Mouse (Mus musculus): Measurements from ENCODE around the gene Tfip11. TPM values are rescaled to one million over a fixed set of nuclear protein-coding genes. Genes with fewer than 3 reads are reported as not detected.

Gene Tfip11
- polyA plus RNA-seq, 1 experiment from 2014 or later = 37.2 TPM

DNA sequence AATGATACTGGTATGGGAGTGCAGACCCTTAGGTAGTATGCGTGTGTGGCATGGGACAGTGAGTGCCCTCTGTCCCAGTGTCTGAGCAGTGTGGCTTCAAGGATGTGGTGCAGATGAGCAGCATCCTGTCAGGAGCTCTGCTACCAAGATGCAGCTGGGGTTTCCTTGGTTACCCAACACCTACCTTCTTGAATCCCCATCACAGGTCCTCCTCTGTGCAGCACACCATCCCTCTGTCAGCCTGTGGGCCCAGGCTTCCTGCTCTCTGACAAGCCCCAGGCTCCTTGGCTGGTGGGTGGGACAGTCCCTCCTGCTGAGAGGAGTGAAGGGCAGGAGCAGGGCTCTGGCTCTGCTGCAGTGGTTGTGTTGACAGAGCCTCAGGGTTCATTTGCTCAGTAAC is 51.2 kb downstream of the Tfip11 start:
- Histone ChIP-seq H3K36me3 (ENCODE audit: control insufficient read depth, insufficient read depth, low read length) (peaks cover 15% of the 10 kb centered on the region; the same call in 1 of the 2 replicates), H3K9ac (ENCODE audit: low read depth, low read length) (no peak overlapping the region), H3K27me3 (ENCODE audit: control insufficient read depth, insufficient read depth, low read depth, low read length) (no peaks in the 10 kb centered on the region), H3K4me1 (ENCODE audit: control insufficient read depth, insufficient read depth, low read length) (peaks cover 19% of the 10 kb centered on the region), H3K4me2 (ENCODE audit: low read length) (no peak overlapping the region), H3K27ac (ENCODE audit: low read length) (no peak overlapping the region), H3K4me3 (ENCODE audit: low read depth, low read length) (no peak overlapping the region), H3K9me3 (replicated peaks; ENCODE audit: control insufficient read depth, low read length, poor library complexity, severe bottlenecking) (no peaks in the 10 kb centered on the region)
- 96% methylated on average over 1 of the region's 1 CpGs for WGBS
- ATAC-seq = no peak

DNA sequence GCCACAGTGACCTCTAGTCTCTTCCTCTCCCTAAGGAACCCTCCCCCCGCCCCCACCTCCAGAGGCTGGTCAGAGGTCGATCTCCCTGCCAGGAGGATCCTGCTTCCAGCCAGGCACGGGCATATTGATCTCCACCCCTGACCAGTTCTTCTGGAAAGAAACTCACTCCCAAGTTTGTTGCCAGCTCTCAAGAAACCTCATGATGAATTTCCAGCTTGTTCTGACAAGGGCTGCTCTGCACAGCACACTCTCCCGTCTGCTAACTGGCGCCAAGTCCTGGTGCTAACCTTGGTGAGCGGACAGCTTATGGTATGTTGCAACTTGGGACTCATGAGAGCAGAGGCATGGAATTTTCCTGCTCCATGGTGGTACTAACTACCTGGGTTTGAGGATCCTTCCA is 52.6 kb downstream of the Tfip11 start:
- no peak overlapping the region for H3K4me3 ChIP-seq (ENCODE audit: low read depth, low read length)
- peaks cover 15% of the 10 kb centered on the region; the same call in 1 of the 2 replicates for H3K36me3 ChIP-seq (ENCODE audit: control insufficient read depth, insufficient read depth, low read length)
- ATAC-seq = no peak
- H3K4me1 ChIP-seq (ENCODE audit: control insufficient read depth, insufficient read depth, low read length) = peaks cover 12% of the 10 kb centered on the region
- no peak overlapping the region for H3K4me2 ChIP-seq (ENCODE audit: low read length)
- H3K27me3 ChIP-seq (ENCODE audit: control insufficient read depth, insufficient read depth, low read depth, low read length) = no peaks in the 10 kb centered on the region
- H3K9ac ChIP-seq (ENCODE audit: low read depth, low read length) = no peak overlapping the region
- no peak overlapping the region for H3K27ac ChIP-seq (ENCODE audit: low read length)
- WGBS = 87% methylated on average over 6 of the region's 6 CpGs
- no peaks in the 10 kb centered on the region for H3K9me3 ChIP-seq (replicated peaks; ENCODE audit: control insufficient read depth, low read length, poor library complexity, severe bottlenecking)

DNA sequence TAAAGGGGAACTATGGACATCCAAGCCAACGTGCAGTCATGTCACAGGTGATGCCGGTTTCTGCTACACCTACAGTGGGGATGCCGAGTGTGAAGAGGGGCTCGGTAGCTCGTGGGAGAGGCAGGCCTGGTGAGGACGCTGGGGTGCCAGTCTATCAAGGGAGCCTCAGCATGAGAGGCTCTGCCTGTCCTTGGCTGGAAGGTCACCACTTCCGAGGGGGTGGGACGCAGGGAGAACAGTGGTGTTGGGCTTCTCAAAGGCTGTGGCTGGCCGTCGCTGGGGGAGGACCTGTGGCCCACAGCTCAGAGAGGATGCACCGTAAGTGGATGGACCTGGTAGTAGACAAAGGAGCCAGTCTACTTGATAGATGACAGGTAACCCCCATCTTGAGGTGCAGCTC is 55.0 kb downstream of the Tfip11 start:
- H3K9ac ChIP-seq (ENCODE audit: low read depth, low read length) = no peak overlapping the region
- H3K27ac ChIP-seq (ENCODE audit: low read length) = no peak overlapping the region
- WGBS = 82% methylated on average over 11 of the region's 11 CpGs

GRCm38 (mm10) chr5:112382042-112382441 is 55.9 kb downstream of the Tfip11 start:
- peak overlapping the region; percentile 68 for H3K27ac ChIP-seq (ENCODE audit: low read length)
- H3K36me3 ChIP-seq (ENCODE audit: control insufficient read depth, insufficient read depth, low read length) = peaks cover 28% of the 10 kb centered on the region
- H3K9ac ChIP-seq (ENCODE audit: low read depth, low read length) = peak overlapping the region; percentile 48
- H3K9me3 ChIP-seq (replicated peaks; ENCODE audit: control insufficient read depth, low read length, poor library complexity, severe bottlenecking) = no peaks in the 10 kb centered on the region
- no peak overlapping the region for H3K4me2 ChIP-seq (ENCODE audit: low read length)
- WGBS = 54% methylated on average over 8 of the region's 9 CpGs
- peaks cover 12% of the 10 kb centered on the region for H3K4me1 ChIP-seq (ENCODE audit: control insufficient read depth, insufficient read depth, low read length)
- no peak for ATAC-seq
- H3K4me3 ChIP-seq (ENCODE audit: low read depth, low read length) = no peak overlapping the region
- no peaks in the 10 kb centered on the region for H3K27me3 ChIP-seq (ENCODE audit: control insufficient read depth, insufficient read depth, low read depth, low read length)

More for the DNA sequence above, 55.0 kb downstream of the Tfip11 start:
- H3K9me3 ChIP-seq (replicated peaks; ENCODE audit: control insufficient read depth, low read length, poor library complexity, severe bottlenecking) = no peaks in the 10 kb centered on the region
- H3K27me3 ChIP-seq (ENCODE audit: control insufficient read depth, insufficient read depth, low read depth, low read length) = no peaks in the 10 kb centered on the region
- H3K36me3 ChIP-seq (ENCODE audit: control insufficient read depth, insufficient read depth, low read length) = peaks cover 24% of the 10 kb centered on the region
- H3K4me1 ChIP-seq (ENCODE audit: control insufficient read depth, insufficient read depth, low read length) = peaks cover 12% of the 10 kb centered on the region
- H3K4me2 ChIP-seq (ENCODE audit: low read length) = no peak overlapping the region
- no peak overlapping the region for H3K4me3 ChIP-seq (ENCODE audit: low read depth, low read length)
- ATAC-seq = no peak

DNA sequence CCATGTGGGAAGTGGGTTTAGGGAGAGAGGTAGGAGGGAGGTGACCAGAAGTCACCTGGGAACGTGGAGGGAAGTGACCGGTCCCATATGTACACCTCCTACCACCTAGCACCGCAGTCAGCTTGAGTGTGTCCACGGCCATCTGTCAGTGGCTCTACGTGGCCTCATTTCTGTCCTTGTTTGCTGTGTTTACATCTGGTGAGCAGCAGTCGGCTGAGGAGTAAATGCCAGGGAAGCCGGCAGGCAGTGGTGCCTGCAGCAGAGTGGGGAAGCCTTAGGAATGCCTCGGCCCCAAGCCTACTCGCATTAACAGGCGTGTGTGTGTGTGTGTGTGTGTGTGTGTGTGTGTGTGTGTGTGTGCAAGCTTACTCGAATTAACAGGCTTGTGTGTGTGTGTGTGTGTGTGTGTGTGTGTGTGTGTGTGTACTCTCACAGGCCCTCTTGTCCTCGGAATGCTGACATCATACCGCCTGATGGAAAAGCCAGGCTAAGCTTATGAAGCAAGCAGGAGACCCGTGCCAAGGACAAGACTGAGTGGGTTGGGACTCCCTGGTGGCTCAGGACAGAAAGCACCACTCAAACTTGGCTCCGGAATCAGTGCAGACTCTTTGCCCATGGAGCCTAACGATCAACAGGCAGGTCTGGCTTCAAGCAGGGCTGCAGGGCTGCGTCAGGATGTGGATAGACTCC is 56.6 kb downstream of the Tfip11 start:
- H3K9ac ChIP-seq (ENCODE audit: low read depth, low read length) = peak overlapping the region; percentile 38; the same call in 1 of the 2 replicates
- ATAC-seq = peak; percentile 36; the same call in 1 of the 2 replicates
- no peaks in the 10 kb centered on the region for H3K27me3 ChIP-seq (ENCODE audit: control insufficient read depth, insufficient read depth, low read depth, low read length)
- H3K36me3 ChIP-seq (ENCODE audit: control insufficient read depth, insufficient read depth, low read length) = peaks cover 27% of the 10 kb centered on the region
- H3K4me3 ChIP-seq (ENCODE audit: low read depth, low read length) = no peak overlapping the region
- H3K4me2 ChIP-seq (ENCODE audit: low read length) = no peak overlapping the region
- peaks cover 12% of the 10 kb centered on the region for H3K4me1 ChIP-seq (ENCODE audit: control insufficient read depth, insufficient read depth, low read length)
- WGBS = 61% methylated on average over 17 of the region's 17 CpGs
- H3K27ac ChIP-seq (ENCODE audit: low read length) = peak overlapping the region; percentile 68
- H3K9me3 ChIP-seq (replicated peaks; ENCODE audit: control insufficient read depth, low read length, poor library complexity, severe bottlenecking) = no peaks in the 10 kb centered on the region

DNA sequence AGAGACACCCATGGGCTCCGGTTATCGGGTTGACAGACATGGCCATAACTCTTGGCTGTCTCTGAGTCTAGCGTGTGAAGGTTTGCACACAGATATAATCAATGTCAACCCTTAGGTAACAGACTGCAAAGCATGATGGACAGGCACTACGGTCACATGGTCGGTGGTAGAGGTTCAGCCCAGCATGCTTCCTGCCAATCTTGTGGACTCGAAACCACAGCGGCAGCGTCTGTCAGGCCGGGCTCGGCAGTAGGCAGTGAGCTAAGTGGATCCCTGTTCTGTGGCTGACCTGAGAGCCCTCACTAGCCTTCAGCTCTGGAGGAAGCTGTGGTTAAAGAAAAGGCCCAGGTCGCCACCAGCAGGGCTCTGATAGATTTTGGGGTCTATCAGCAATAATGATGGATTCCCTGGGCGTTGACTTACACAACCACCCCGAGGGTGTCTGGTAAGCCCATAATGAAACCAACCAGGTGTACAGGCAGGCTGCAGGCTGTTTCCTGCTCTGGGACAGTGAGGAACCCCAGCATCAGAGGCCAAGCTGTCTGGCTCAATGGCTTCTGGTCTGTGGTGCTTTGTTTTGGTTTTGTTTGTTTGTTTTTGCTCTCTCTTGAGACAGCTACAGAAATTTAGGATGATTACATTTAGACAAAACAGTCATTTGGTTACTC is 58.8 kb downstream of the Tfip11 start:
- Histone ChIP-seq H3K4me3 (ENCODE audit: low read depth, low read length) (no peak overlapping the region), H3K36me3 (ENCODE audit: control insufficient read depth, insufficient read depth, low read length) (peaks cover 25% of the 10 kb centered on the region), H3K27me3 (ENCODE audit: control insufficient read depth, insufficient read depth, low read depth, low read length) (no peaks in the 10 kb centered on the region), H3K4me1 (ENCODE audit: control insufficient read depth, insufficient read depth, low read length) (peaks cover 23% of the 10 kb centered on the region), H3K4me2 (ENCODE audit: low read length) (no peak overlapping the region), H3K27ac (ENCODE audit: low read length) (no peak overlapping the region), H3K9me3 (replicated peaks; ENCODE audit: control insufficient read depth, low read length, poor library complexity, severe bottlenecking) (no peaks in the 10 kb centered on the region), H3K9ac (ENCODE audit: low read depth, low read length) (no peak overlapping the region)
- WGBS = 92% methylated on average over 13 of the region's 13 CpGs
- no peak for ATAC-seq

GRCm38 (mm10) chr5:112385973-112386372 is 59.8 kb downstream of the Tfip11 start:
- no peak overlapping the region for H3K4me2 ChIP-seq (ENCODE audit: low read length)
- H3K4me1 ChIP-seq (ENCODE audit: control insufficient read depth, insufficient read depth, low read length) = peaks cover 34% of the 10 kb centered on the region
- H3K4me3 ChIP-seq (ENCODE audit: low read depth, low read length) = no peak overlapping the region
- no peaks in the 10 kb centered on the region for H3K9me3 ChIP-seq (replicated peaks; ENCODE audit: control insufficient read depth, low read length, poor library complexity, severe bottlenecking)
- ATAC-seq = no peak
- 88% methylated on average over 2 of the region's 2 CpGs for WGBS
- H3K27ac ChIP-seq (ENCODE audit: low read length) = no peak overlapping the region
- peaks cover 28% of the 10 kb centered on the region for H3K36me3 ChIP-seq (ENCODE audit: control insufficient read depth, insufficient read depth, low read length)
- H3K27me3 ChIP-seq (ENCODE audit: control insufficient read depth, insufficient read depth, low read depth, low read length) = no peaks in the 10 kb centered on the region
- H3K9ac ChIP-seq (ENCODE audit: low read depth, low read length) = no peak overlapping the region

Other genes with a start within 250 kb of the Tfip11 start
- 1.0 and 1.6 TPM in 2 replicates for gene Cryba4, start 73.8 kb upstream of the Tfip11 start, polyA plus RNA-seq (2015; fragmentation: Nextera tagmentation; extraction: Ambion mirVana)
- 5.1 and 5.8 TPM in 2 replicates for gene Crybb1, start 70.5 kb upstream of the Tfip11 start, polyA plus RNA-seq (2015; fragmentation: Nextera tagmentation; extraction: Ambion mirVana)
- gene Tpst2, start 49.7 kb upstream of the Tfip11 start, polyA plus RNA-seq (2015; fragmentation: Nextera tagmentation; extraction: Ambion mirVana) = 26.2 and 34.5 TPM in 2 replicates
- 51.7 and 56.8 TPM in 2 replicates for gene Srrd, start 16.7 kb downstream of the Tfip11 start, polyA plus RNA-seq (2015; fragmentation: Nextera tagmentation; extraction: Ambion mirVana)
- 41.8 and 45.6 TPM in 2 replicates for gene Hps4, start 16.7 kb downstream of the Tfip11 start, polyA plus RNA-seq (2015; fragmentation: Nextera tagmentation; extraction: Ambion mirVana)
- 0.17 and 0.29 TPM in 2 replicates for gene Gm6583, start 29.7 kb downstream of the Tfip11 start, polyA plus RNA-seq (2015; fragmentation: Nextera tagmentation; extraction: Ambion mirVana)
- gene Asphd2, start 68.5 kb downstream of the Tfip11 start, polyA plus RNA-seq (2015; fragmentation: Nextera tagmentation; extraction: Ambion mirVana) = 58.8 and 66.2 TPM in 2 replicates
- gene Gm6588, start 123.1 kb downstream of the Tfip11 start, polyA plus RNA-seq (2015; fragmentation: Nextera tagmentation; extraction: Ambion mirVana) = 1.0 and 1.6 TPM in 2 replicates

Measured in midbrain, embryonic 16.5 days (tissue).